Comparison of ENCODE assay signal across 19 mouse cellular contexts in genomic region chr7:143691181-143691580, GRCm38 (mm10). TPM values are rescaled to one million over a fixed set of nuclear protein-coding genes. Genes with fewer than 3 reads are reported as not detected.
DNase-seq lines count a peak whose midpoint lies in the region; ATAC-seq and TF ChIP-seq lines count a peak whose summit lies in the region.
"Had no signal": no experiment of that assay in that cellular context is flagged by ENCODE, and none has a peak within 500 bp of the region (broad histone marks: within the 10 kb centered on the region; RNA-seq: fewer than 3 reads in every experiment).

No protein-coding gene starts in this region.

- H3K27me3 ChIP-seq in lung, postnatal 0 days (replicated peaks; ENCODE audit: insufficient read depth, low read length), result no peaks in the 10 kb centered on the region
- H3K27me3 ChIP-seq in stomach, postnatal 0 days (ENCODE audit: control insufficient read depth, insufficient read depth, low read length), result no peaks in the 10 kb centered on the region
- H3K27me3 ChIP-seq: embryonic facial prominence, embryonic 13.5 days; Patski had no signal

- no peak overlapping the region for H3K27ac ChIP-seq in lung, postnatal 0 days (ENCODE audit: low read length)
- peak overlapping the region; percentile 73 for H3K27ac ChIP-seq in stomach, postnatal 0 days (replicated peaks)
- H3K27ac ChIP-seq: embryonic facial prominence, embryonic 13.5 days; forebrain, embryonic 13.5 days; hindbrain, embryonic 13.5 days; hindbrain, postnatal 0 days had no signal

- TF ChIP-seq CTCF in lung, postnatal 0 days (IDR thresholded peaks at IDR 0.05), result no peak
- TF ChIP-seq CTCF in stomach, postnatal 0 days (IDR thresholded peaks at IDR 0.05; ENCODE audit: low read depth), result no peak

- WGBS in lung, postnatal 0 days, result 81% methylated on average over 5 of the region's 5 CpGs
- 72% methylated on average over 5 of the region's 5 CpGs for WGBS in stomach, postnatal 0 days

- DNase-seq in heart, adult 11 months, result peak; percentile 88
- DNase-seq in heart, postnatal 4 days, result no peak
- DNase-seq in lung, postnatal 0 days (ENCODE audit: low spot score), result no peak
- DNase-seq in lung, postnatal 10 days, result no peak
- DNase-seq in 3T3-L1 (ENCODE audit: low read depth, low spot score), result peak; percentile 52
- no peak for DNase-seq in stomach, postnatal 0 days (ENCODE audit: low spot score)
- no peak for DNase-seq in ovary, adult 18-20 months (ENCODE audit: low spot score)
- DNase-seq: adrenal gland, adult 2 months; adrenal gland, postnatal 25 days; cerebellum, adult 18-20 months; cerebellum, adult 9-11 months; cerebellum, postnatal 36 days; forebrain, postnatal 0 days; gastrocnemius, postnatal 14 days had no signal

- H3K4me2 ChIP-seq in lung, postnatal 0 days (replicated peaks; ENCODE audit: low read depth, low read length), result no peak overlapping the region
- H3K4me2 ChIP-seq in stomach, postnatal 0 days (replicated peaks; ENCODE audit: low read depth), result no peak overlapping the region
- H3K4me2 ChIP-seq: embryonic facial prominence, embryonic 13.5 days; forebrain, embryonic 13.5 days; hindbrain, embryonic 13.5 days had no signal

- H3K9ac ChIP-seq in lung, postnatal 0 days (replicated peaks; ENCODE audit: low read depth), result no peak overlapping the region
- no peak overlapping the region for H3K9ac ChIP-seq in stomach, postnatal 0 days (ENCODE audit: low read length)
- H3K9ac ChIP-seq: embryonic facial prominence, embryonic 13.5 days; forebrain, embryonic 13.5 days; forebrain, postnatal 0 days; hindbrain, embryonic 13.5 days had no signal

- ATAC-seq in lung, postnatal 0 days, result peak; percentile 53
- peak; percentile 80 for ATAC-seq in stomach, postnatal 0 days (ENCODE audit: low FRiP score, low TSS enrichment)
- ATAC-seq: forebrain, embryonic 13.5 days; forebrain, postnatal 0 days; hindbrain, postnatal 0 days; Patski had no signal

- no peak for TF ChIP-seq EP300 in lung, postnatal 0 days (IDR thresholded peaks at IDR 0.05)
- TF ChIP-seq EP300 in stomach, postnatal 0 days (optimal IDR thresholded peaks at IDR 0.05), result peak; percentile 7

- no peaks in the 10 kb centered on the region for H3K9me3 ChIP-seq in lung, postnatal 0 days (ENCODE audit: low read length)
- H3K9me3 ChIP-seq in stomach, postnatal 0 days (ENCODE audit: control insufficient read depth, low read length), result no peaks in the 10 kb centered on the region
- H3K9me3 ChIP-seq: embryonic facial prominence, embryonic 13.5 days; forebrain, embryonic 13.5 days; hindbrain, embryonic 13.5 days had no signal

- no peaks in the 10 kb centered on the region for H3K4me1 ChIP-seq in lung, postnatal 0 days (ENCODE audit: insufficient read depth, low read depth, low read length)
- H3K4me1 ChIP-seq in stomach, postnatal 0 days (replicated peaks; ENCODE audit: control insufficient read depth, insufficient read depth), result no peaks in the 10 kb centered on the region
- H3K4me1 ChIP-seq: embryonic facial prominence, embryonic 13.5 days; forebrain, embryonic 13.5 days; hindbrain, embryonic 13.5 days had no signal

- no peak overlapping the region for H3K4me3 ChIP-seq in lung, postnatal 0 days (ENCODE audit: low read depth, low read length)
- no peak overlapping the region for H3K4me3 ChIP-seq in stomach, postnatal 0 days (ENCODE audit: low read depth, low read length)
- H3K4me3 ChIP-seq: embryonic facial prominence, embryonic 13.5 days; forebrain, embryonic 13.5 days; hindbrain, embryonic 13.5 days had no signal

- H3K36me3 ChIP-seq in lung, postnatal 0 days (ENCODE audit: insufficient read depth, low read length), result peaks cover 58% of the 10 kb centered on the region
- peaks cover 35% of the 10 kb centered on the region for H3K36me3 ChIP-seq in stomach, postnatal 0 days (ENCODE audit: control insufficient read depth, insufficient read depth, low read length)

RNA-seq across cellular contexts. Expression of gene Tnfrsf23, which starts 5.5 kb away (rescaled TPM):
- 1 to 10 TPM; 3.4 to 3.6 TPM for total RNA-seq in heart, postnatal 4 days (2021)
- 2.2 and 3.0 TPM in 2 replicates for polyA plus RNA-seq in lung, postnatal 0 days (2015; fragmentation: Nextera tagmentation; extraction: Ambion mirVana)
- 2.9 and 4.0 TPM in 2 replicates for polyA plus RNA-seq in stomach, postnatal 0 days (2015; fragmentation: Nextera tagmentation; extraction: Ambion mirVana)

RNA-seq across cellular contexts. Expression of gene Tnfrsf22, which starts 41.7 kb away (rescaled TPM):
- total RNA-seq in heart, postnatal 4 days (2021), result 1 to 10 TPM; 3.6 to 5.0 TPM
- 4.6 and 5.3 TPM in 2 replicates for polyA plus RNA-seq in lung, postnatal 0 days (2015; fragmentation: Nextera tagmentation; extraction: Ambion mirVana)
- 3.9 and 4.7 TPM in 2 replicates for polyA plus RNA-seq in stomach, postnatal 0 days (2015; fragmentation: Nextera tagmentation; extraction: Ambion mirVana)

Comparison
In these comparisons a context has a peak if more than half of its experiments do, and no peak if none do; other contexts are left out.
1. DNase-seq: peak in heart, adult 11 months (single experiment) and 3T3-L1 (single experiment); none in heart, postnatal 4 days (single experiment), lung, postnatal 0 days (single experiment), lung, postnatal 10 days (single experiment), stomach, postnatal 0 days (single experiment) and ovary, adult 18-20 months (single experiment).